Mouse (Mus musculus) T-cell, adult 2 months (primary cell): ENCODE measurements at regions not wholly inside any gene's neighbourhood (a gene's known extent, or its start where the extent isn't known, plus 50 kb on each side); places are given as distances from the start of the nearest gene placed in this dataset.

Experiments
- DNase-seq: peaks from one replicate; pipeline ENCODE4 v3.0.0; 2022; ENCODE audit warnings: low spot score

DNA sequence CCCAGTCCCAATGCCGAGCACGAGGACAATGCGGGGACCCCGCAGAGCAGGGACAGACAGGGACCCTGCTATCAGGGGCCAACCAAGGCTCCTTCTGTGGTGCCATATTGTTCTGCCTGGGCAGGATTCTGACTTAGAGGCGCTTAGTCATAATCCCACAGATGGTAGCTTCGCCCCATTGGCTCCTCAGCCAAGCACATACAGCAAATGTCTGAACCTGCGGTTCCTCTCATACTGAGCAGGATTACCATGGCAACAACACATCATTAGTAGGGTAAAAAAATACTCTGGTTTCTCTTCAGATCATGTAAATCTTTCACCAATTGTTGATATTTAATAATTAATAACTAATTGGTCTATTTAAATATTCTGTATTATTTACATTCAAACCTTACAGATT is 2140.3 kb upstream of the Cdh20 start:
- DNase-seq, result peak; percentile 93

- no peak for DNase-seq
Observed at GRCm38 (mm10) chr1:102644379-102644778, 2123.9 kb upstream of the Cdh20 start.

DNA sequence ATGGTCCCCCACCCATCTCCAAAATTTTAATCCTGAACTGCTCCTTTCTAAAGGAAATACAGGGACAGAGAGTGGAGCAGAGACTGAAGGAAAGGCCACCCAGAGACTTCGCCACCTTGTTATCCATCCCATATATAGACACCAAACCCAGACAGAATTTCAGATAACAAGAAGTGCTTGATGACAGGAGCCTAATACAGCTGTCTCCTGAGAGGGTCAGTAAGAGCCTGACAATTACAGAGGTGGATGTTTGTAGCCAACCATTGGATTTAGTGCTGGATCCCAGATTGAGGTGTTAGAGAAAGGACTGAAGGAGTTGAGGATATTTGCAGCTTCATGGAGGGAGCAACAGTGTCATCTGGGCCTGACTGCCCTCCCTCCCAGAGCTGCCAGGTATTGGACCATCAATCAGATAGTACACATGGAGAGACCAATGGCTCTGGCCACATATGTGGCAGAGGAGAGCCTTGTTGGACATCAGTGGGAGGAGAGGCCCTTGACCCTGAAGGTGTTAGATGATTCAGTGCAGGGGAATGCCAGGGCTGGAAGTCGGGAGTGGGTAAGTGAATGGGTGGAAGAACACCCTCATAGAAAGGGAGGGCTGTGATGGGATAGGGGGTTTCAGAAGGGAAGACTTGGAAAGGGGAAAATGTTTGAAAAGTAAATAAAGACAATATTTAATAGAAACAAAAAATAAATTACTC is 2080.8 kb upstream of the Cdh20 start:
- DNase-seq, result no peak

GRCm38 (mm10) chr1:102716459-102716858 is 2051.9 kb upstream of the Cdh20 start:
- no peak for DNase-seq

GRCm38 (mm10) chr1:102733991-102734390 is 2034.3 kb upstream of the Cdh20 start:
- DNase-seq, result no peak

GRCm38 (mm10) chr1:102735392-102735791 is 2032.9 kb upstream of the Cdh20 start:
- DNase-seq, result no peak

GRCm38 (mm10) chr1:102757941-102758340 is 2010.4 kb upstream of the Cdh20 start:
- DNase-seq, result no peak
